Mouse (Mus musculus) layer of hippocampus, adult 8-10 months (tissue): ENCODE results near the gene Agl. TPM values are rescaled to one million over a fixed set of nuclear protein-coding genes. Genes with fewer than 3 reads are reported as not detected.

Experiments used
- DNase-seq, 2 experiments: peaks; one replicate each; pipeline ENCODE4 v3.0.0; 2022; ENCODE audit warnings: low spot score in 2 of 2
- total RNA-seq, 4 experiments: library from RNA; stranded (reverse); gene quantifications; 2 replicates each; pipeline ENCODE4 v1.2.4; 2022

The Agl gene
- total RNA-seq, 4 experiments from 2014 or later, result 26.4 to 27.8 (median 27.1) TPM

- no peak for DNase-seq
These were observed 112.9 kb downstream of the Agl start for GRCm38 (mm10) chr3:116694955-116695665.

DNA sequence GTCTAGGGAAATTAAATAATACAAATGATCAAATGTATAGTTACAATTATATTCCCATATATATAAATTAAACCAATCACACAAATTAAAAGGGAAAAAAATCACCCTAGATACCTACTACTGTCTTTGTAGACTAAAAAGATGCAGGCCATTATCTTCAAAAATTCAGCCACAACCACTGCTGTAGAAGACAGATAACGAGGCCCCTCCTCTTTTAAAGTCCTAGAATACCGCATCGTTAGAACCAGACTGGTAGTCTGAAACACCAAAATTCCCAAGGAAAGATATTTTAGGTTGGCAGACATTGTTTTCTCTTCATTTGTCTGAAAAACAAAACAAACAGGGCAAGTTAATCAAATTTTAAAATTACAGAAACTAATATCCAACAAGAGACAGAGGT lies 113.7 kb downstream of the Agl start:
- DNase-seq, result no peak

Other genes starting within 250 kb of the Agl start
- gene Lrrc39, start 245.2 kb downstream of the Agl start, total RNA-seq, result under 1 TPM in 3 of 4 experiments, not detected in 1; 0.17 to 0.45 (median 0.31) TPM
- gene Sass6, start 213.2 kb downstream of the Agl start, total RNA-seq, result 1 to 10 TPM; 5.9 to 8.6 (median 7.9) TPM
- gene Trmt13, start 193.6 kb downstream of the Agl start, total RNA-seq, result 10 to 100 TPM; 18.4 to 26.2 (median 20.4) TPM
- 10 to 100 TPM; 55.4 to 62.1 (median 59.8) TPM for gene Mfsd14a, start 145.5 kb downstream of the Agl start, total RNA-seq
- not detected for gene Gm43191, start 126.9 kb downstream of the Agl start, total RNA-seq
- gene Slc35a3, start 95.3 kb downstream of the Agl start, total RNA-seq, result 10 to 100 TPM; 16.3 to 18.2 (median 17.5) TPM
- 1 to 10 TPM in 2 of 4 experiments, under 1 TPM in 2; 0.47 to 3.0 (median 1.5) TPM for gene Frrs1, start 51.3 kb upstream of the Agl start, total RNA-seq
- gene 4930455H04Rik, start 160.1 kb upstream of the Agl start, total RNA-seq, result not detected
- gene Palmd, start 160.8 kb upstream of the Agl start, total RNA-seq, result 10 to 100 TPM; 23.0 to 27.6 (median 26.1) TPM